Mouse (Mus musculus) R1 (cell line): Measurements from ENCODE around the gene Qtrt2.

Source experiments
- DNase-seq: peaks from one replicate; pipeline ENCODE4 v3.0.0-alpha.2; 2018; ENCODE audit warnings: low read depth, low spot score

Gene Qtrt2

DNA sequence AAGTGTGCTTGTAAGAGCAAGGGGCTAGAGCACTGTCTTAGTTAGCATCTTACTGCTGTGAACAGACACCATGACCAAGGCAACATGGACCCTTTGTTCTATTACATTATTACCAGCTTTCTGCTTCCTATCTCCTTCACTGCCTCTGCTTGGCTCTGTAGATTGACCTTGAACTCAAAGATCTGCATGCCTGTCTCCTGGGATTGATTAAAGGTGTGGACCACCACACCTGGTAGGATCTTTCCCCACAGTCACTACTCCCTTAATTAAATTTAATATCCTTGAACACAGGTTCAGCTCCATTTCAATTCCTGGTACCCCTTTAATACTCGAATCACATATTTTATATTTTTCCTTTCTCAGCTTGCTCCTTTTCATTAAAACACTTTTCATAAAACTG is 763 bp downstream of the Qtrt2 start:
- peak; percentile 35 for DNase-seq

GRCm38 (mm10) chr16:43925001-43925558 is 1.5 kb downstream of the Qtrt2 start:
- no peak for DNase-seq

- DNase-seq: no peak
These were observed 4.0 kb downstream of the Qtrt2 start for GRCm38 (mm10) chr16:43922630-43923029.

GRCm38 (mm10) chr16:43922024-43922423 is 4.6 kb downstream of the Qtrt2 start:
- DNase-seq: no peak

GRCm38 (mm10) chr16:43918867-43919266 is 7.7 kb downstream of the Qtrt2 start:
- DNase-seq: no peak

- peak; percentile 41 for DNase-seq
These were observed 17.7 kb downstream of the Qtrt2 start for GRCm38 (mm10) chr16:43908881-43909280.

DNA sequence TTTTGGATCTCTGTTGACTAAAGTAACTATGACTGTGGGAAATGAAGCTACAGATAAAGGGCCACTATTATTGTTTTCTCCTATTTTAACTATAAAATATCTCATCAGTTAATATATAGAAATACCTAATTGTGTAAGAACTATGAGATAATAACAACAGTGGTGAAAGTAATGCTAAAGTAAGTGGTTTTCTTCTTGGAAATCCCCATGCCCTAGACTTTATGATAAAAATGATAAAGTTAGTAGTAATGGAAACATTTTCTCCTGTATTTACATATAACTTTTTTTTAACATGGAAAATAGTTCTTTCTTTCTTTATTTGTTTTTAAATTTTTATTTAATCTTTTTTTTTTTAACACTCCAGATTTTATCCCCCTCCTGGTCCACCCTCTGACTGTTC is 26.0 kb downstream of the Qtrt2 start:
- no peak for DNase-seq

- no peak for DNase-seq
These were observed 26.5 kb downstream of the Qtrt2 start for GRCm38 (mm10) chr16:43900138-43900537.

- no peak for DNase-seq
These were observed 32.1 kb downstream of the Qtrt2 start for GRCm38 (mm10) chr16:43894501-43894900.

DNA sequence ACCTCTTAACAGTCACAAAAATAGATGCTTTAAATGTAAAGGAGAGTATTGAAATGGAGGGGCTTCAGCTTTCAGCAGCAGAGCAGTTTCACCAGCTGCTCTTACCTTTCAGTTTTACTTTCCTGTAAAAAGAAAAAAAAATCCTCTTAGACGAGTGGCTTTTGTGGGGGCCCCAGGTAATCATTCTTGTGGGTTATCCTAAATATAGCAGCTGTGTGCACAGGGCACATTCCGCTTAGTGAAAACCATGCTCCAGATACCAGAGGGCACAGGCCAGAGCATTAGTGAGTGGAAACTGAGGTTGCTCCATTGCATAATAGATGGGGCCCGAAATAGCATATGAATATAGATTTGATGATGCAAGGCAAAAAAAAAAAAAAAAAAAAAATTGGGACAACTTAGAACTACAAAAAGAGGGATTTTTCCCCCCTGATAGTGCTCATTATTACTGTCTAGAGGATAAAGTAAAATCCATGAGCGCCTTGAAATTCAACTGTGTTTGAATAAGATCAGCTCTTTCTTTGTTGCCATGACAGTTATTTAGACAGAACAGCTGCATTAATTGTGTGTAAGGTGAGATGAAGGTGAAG is 35.8 kb downstream of the Qtrt2 start:
- no peak for DNase-seq

GRCm38 (mm10) chr16:43890005-43890336 is 36.6 kb downstream of the Qtrt2 start:
- DNase-seq: no peak

DNA sequence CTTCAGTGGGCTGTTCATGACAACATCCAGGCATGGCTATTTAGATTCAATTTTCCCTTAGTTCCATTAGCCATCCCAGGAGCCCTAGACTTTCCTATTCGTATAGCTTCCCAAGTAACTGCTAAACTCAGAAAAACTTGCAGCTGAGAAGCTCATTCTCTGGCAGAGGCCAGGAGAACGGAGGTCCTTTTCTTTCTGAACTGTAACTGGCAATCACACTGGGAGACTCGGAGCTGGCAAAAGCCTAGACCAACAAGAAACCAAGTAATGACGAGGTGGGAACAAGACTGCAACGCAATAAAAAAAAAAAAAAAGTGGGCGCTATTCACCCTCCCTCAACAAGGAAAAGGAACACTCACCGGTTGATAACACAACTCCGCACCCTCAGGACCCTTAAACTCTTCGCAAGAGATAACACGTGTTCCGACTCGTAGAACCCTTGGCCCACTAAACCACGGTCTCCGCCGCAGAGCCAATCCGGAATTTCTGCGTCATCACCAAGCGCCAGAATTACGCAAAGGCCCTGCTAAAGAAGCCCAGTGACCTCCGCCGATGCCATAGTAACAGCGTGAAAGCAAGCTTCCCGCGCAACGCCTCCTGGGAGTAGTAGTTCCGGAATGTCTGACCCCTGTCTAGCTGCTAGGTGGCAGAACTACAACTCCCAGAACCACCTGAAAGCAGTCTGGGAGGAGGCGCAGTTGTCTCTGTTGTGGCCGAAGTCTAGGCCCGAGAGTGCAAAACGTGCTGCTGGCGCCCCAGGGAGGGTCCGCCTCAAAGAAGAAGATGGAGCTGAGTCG is 37.2 kb downstream of the Qtrt2 start, which contains the start of gene Ccdc191:
Gene Ccdc191, plus strand, starts transcription at position 593 of the 797 bp plus-strand sequence.
- DNase-seq: peak; percentile 100

- no peak for DNase-seq
These were observed 44.3 kb downstream of the Qtrt2 start for GRCm38 (mm10) chr16:43882329-43882728.

DNA sequence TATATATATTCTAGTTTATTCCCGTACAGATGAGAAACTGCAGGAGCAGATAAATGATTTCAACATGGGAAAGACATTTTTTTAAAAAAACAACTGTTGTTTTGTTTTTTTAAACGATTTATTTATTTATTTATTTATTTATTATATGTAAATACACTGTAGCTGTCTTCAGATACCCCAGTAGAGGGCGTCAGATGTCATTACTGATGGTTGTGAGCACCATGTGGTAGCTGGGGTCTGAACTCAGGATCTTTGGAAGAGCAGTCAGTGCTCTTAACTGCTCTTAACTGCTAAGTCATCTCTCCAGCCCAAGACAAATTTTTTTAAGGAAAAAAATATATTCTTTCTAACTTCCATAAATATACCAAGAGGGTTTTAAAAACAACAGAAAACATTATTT is 45.0 kb downstream of the Qtrt2 start:
- DNase-seq: peak; percentile 63

DNA sequence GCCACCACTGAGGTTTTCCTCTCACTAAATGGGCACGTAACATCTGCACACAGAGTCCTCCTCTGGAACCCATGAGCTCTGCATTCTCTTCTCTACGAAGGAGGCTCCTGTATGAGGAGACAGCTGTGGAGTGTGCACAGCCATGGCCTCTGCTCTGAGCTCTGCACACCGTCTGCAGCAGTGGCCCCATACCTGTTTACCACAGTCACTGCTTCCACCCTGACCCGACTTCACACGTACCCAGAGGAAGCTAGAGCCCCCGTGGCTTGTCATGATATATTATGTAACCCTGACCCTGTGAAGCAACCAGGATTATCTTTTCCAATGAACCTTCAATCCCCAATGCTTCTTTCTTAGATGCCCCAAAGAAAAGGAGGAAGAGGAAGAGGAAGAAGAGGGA is 46.8 kb downstream of the Qtrt2 start:
- DNase-seq: no peak

GRCm38 (mm10) chr16:43871419-43871818 is 55.2 kb downstream of the Qtrt2 start:
- DNase-seq: no peak

DNA sequence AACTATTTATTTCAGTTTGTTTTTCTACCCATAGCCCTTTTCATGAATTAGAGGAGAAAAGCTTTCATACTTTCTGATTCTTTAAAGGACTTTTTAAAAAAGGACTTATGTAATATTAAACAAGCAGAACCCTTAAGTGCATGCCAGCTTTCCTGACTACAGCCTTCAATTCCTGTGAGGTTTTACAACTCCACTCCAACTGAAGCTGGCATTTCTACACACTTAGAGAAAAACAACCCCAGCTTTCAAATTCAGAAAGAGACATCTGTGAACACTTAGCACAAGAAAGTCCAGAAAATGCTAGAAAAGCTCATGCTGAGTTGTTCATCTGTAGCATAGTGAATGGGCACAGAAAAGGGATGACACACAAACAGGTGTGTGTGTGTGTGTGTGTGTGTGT is 56.8 kb downstream of the Qtrt2 start:
- no peak for DNase-seq

GRCm38 (mm10) chr16:43860624-43861023 is 66.0 kb downstream of the Qtrt2 start:
- DNase-seq: peak; percentile 35

DNA sequence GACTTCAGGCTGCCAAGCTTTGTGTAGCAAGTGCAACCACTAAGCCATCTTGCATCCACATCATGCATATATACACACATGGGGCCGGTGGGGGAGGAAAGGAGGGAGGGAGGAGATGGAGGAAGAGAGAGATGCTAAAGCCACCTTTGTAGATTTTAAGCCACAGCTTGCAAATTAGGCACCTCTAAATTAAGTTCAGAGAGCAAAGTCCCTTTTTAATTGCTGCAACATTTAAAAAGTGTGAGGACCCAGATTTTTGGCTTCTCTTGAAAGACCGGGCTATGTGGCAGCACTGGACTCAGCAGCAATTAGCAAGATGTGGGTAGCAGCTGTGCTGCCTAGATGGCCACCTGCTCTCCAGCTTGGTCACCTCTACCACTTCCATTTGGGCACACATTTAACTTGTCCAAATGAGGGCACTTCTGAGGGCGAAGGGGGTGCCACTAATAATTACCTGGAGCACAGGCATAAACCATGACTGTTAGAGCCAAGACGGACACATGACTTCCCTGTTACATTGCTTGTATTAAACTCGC is 67.6 kb downstream of the Qtrt2 start:
- DNase-seq: no peak

GRCm38 (mm10) chr16:43849839-43850238 is 76.8 kb downstream of the Qtrt2 start:
- no peak for DNase-seq

DNA sequence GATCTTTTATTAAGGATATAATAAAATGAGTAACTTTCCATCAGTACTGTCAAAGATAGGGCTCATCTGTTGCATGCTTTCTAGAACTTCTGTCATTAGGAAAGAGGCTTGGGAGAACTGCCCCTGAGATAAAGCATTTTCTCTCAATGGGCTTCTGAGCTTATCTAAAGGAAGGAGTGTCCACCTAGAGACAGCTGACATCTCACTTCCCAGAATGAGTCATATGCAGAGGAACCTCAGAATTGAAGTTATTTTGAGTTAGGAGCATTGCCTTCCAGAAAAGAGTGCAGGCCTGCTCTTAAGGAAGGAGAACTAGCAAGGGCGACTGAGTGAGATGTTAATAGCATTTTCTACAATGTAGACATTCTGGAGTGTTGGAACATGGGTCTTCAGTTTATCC is 85.4 kb downstream of the Qtrt2 start:
- no peak for DNase-seq

DNA sequence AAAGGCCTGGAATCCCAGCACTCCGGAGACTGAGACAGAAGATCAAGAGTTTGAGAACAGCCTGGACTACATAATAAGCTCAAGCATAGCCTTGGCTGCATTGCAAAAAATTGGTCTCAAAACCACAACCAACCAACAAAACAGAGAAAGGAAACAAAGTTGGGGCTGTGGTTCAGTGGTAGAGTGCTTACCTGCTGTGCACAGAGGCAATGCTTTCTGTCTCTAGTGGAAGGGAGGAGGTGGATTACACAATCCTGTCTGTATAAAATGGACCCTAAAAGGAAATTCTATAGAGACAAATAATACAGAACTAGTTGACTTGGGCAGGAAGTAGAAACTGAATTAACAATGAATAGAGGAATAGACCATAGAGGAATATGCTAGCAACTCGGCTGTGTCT is 94.7 kb downstream of the Qtrt2 start:
- DNase-seq: no peak

GRCm38 (mm10) chr16:43827492-43827891 is 99.1 kb downstream of the Qtrt2 start:
- no peak for DNase-seq
